Mouse (Mus musculus) c-Kit-positive CD71-positive TER-119-positive erythroid progenitor cells, embryonic 14.5 days (primary cell): ENCODE results near the gene Gm20388.
"Not testable (repeated sequence)": the region's sequence is repeated elsewhere in the genome, so short reads cannot be mapped to it uniquely, and the experiment has no call there.

Source experiments
- DNase-seq: peaks from one replicate; pipeline ENCODE4 v3.0.0-alpha.2; 2013; ENCODE audit warnings: low spot score

Gm20388 gene

GRCm38 (mm10) chr8:121577751-121578675, 1667.4 kb downstream of the Gm20388 start:
- no peak for DNase-seq

GRCm38 (mm10) chr8:121578676-121579451, 1668.2 kb downstream of the Gm20388 start, which contains the start of gene Fbxo31:
Gene Fbxo31 (minus strand): TSS chr8:121578806.
- peak; percentile 95 for DNase-seq

DNA sequence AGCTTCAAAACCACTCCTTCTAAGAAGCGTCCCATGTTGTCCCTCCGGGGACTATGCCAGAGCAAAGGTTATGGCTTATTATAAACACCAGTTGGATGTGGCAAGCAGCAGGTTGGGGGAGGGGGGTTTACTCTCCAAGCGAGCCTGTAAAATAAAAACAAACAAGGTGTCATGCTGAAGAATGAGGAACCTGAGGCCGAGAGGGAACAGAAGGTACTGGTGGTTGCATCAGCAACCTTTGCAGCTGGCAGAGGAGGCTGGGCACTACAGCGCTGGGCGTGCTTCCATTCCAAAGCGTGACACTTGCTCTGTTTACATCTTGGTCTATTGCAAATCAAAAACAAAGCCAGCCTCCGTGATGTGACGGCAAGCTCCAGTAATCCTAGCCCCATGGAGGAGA, 1669.8 kb downstream of the Gm20388 start:
- DNase-seq = no peak

DNA sequence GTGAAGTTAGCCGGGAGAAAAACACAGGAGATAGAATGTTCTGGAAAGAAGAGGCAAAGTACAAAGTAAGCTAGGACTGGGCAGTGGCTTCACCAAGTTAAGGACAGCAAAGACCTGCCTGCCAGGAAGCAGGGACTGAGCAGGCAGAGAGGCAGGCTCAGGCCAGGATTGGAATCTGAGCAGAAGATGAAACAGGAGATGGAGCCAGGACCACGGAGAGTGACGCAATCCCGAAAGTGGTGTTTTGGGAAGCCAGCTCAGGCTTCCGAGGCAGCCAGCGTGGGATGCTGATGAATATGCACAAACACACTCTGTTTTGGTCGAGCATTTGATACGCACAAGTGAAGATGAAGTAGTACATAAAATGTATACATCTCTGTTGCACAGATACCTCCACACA, 1673.0 kb downstream of the Gm20388 start:
- DNase-seq = no peak

DNA sequence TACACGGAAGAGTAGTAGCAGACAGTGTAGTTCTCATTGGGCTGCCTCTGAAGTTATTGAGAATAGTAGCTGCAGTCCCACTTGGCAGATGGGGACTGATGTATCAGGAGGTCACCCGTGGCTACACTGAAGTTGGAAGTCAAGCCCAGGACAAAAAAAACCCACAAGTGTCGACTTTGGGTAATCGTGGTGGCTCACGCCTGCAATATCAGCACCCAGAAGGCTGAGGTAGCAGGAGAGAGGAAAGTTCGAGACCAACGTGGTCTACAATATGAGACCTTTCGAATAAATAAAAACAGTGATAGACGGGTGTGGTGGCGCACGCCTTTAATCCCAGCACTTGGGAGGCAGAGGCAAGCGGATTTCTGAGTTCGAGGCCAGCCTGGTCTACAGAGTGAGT, 1674.1 kb downstream of the Gm20388 start:
- no peak for DNase-seq

GRCm38 (mm10) chr8:121585159-121585825, 1674.7 kb downstream of the Gm20388 start:
- DNase-seq = peak; percentile 99

DNA sequence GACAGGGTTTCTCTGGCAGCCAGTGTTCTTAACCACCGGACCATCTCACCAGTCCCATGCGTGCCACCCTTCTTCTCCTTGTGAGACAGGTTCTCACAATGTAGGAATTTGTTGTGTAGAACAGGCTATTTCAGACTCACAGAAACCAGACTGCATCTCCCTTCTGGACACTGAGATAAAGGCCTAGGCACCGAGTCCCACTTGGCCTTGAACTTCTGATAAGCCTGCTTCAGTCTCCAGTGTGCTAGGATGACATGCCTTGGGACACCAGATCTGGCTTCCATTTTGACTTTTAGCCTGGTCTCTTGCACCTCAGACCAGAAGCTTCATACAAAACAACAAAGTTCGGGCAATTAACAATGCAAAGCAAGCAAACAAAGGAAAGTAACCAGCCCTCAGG, 1678.1 kb downstream of the Gm20388 start:
- DNase-seq = peak; percentile 86

GRCm38 (mm10) chr8:121589205-121589726, 1678.6 kb downstream of the Gm20388 start:
- DNase-seq = peak; percentile 63

- peak; percentile 91 for DNase-seq
Observed at GRCm38 (mm10) chr8:121590203-121591177, 1679.8 kb downstream of the Gm20388 start, which contains the start of gene Map1lc3b. Gene Map1lc3b (plus strand): TSS chr8:121590361.

DNA sequence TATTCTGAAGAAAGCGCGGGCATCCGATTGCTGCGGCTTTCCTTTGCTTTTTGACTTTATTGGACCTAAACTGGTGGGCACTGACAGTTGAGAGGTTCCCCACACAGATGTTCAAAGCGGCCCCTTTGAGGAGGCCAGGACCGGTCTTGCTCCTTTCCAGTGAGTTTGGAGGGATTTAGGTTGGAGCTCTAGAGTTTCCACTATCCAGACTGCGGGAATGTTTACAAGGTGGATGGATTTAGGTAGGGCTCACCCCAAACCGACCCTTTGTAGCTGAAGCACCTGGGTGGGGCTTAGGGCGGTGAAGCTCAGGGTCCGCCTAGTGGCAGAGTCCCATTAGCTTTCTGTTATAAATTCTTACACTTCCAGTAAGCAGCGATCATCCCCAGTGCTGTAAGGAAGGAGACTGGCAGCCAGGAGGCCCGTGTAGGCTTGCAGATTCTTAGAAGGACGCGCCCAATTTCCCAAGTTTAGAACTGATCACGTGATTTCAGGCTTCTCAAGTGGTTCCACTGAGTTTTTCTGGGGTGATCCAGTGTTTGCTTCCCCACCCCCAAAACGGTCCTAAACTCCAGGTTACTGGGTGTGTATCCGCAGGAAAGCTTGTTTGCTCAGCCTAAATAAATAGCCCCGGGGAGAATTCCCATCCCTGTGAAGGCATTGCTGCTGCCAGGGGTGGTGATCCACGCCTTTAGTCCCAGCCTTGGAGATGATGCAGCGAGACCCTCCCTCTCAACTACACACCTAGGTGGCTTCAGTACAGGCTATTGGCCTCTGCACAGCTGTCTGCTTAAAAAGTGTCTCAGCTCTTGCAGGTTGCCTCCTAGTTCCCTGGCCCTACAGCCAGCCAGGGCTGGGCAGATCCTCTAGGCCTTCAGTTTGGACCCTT, 1680.8 kb downstream of the Gm20388 start:
- peak; percentile 76 for DNase-seq

DNA sequence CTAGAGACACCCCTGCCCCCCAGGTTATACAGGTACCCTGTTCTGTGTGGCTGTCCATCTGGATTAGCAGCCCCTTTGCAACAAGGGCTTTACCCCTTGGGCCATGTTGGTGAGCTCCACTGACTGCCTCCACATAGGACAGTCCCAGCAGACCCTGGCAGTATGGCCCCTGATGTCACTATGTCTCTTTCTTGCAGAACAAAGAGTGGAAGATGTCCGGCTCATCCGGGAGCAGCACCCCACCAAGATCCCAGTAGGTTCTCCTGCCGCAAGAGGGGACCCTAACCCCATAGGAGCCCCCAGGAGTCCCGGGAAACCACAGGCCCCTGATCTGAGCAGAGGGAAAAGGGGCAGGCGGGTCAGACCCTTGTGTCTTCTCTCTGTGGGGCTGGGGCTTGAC, 1682.7 kb downstream of the Gm20388 start:
- no peak for DNase-seq

DNA sequence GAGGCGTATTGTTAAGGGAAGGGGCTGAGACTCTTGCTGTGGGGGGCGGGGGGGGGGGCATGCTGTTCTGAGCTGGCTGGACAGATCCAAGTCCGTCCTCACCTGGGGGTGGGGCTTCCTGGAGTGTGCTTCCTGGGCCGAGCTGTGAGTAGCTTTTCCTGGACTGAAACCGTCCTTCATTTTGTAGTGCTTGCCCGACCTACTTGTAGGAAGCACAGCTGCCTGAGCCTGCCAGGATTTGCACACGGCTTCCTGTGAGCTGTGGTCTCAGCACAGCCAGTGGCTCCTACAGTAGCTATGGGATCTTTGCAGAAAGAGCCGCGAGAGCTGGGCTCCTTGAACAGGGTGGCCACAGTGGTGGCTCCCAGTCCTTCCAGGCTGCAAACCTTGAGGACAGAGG, 1683.3 kb downstream of the Gm20388 start:
- no peak for DNase-seq

DNA sequence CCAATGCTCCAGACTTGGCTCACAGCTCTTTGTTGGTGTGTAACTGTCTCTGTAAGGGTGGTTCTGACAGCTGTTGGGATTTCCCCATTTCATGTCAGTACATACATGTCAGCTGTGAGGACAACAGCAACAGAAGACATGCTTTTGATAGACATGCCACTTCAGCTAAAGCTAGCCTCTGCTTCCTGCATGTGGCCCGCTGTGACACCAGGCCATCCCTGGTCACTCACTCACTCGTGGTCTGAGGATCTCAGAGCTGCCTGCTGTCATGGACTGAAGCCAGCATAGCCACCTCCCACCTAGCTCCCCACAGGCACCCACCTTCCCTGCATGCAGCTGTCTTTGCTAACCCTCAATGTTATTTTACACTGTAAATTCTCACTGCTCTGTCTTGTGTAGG, 1686.9 kb downstream of the Gm20388 start:
- DNase-seq = not testable (repeated sequence)

DNA sequence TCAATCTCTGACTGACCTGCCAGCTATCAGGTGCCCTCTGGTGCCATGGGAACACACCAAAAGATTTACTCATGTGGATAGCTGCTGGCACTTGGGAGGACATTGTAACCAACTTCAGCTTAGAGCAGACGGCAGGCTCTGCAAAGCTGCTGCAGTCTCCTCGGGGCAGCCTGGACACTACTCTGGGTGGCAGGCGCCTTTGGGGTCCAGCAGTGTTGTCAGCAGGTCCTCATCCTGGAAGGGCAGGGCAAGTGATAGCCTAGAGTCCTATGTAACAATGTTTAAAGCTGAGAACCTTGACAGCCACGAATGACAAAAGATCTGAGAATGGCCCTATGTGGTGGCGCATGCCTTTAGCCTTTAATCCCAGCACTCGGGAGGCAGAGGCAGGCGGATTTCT, 1687.5 kb downstream of the Gm20388 start:
- DNase-seq = no peak

DNA sequence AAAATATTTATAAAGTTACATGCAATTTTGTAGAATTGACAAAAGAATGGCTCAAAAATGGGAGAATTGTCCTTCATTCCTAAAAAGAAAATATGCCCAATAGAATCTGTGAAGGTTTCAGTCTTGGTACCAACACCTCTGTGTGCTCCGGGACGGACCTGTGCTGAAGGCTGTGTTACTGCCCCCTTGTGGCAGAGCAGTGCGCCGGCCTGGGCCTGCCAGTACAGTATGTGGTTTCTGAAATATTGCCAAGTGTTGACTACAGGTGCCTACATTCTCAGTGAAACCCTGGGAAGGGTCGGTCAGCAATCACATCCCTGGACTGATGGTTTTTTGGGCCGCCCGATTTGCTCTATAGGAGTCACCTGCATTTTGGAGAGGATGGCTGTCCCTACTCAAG, 1688.3 kb downstream of the Gm20388 start:
- DNase-seq = peak; percentile 63

GRCm38 (mm10) chr8:121599842-121600241, 1689.2 kb downstream of the Gm20388 start:
- DNase-seq = no peak

- no peak for DNase-seq
Observed at GRCm38 (mm10) chr8:121602411-121602810, 1691.8 kb downstream of the Gm20388 start.

GRCm38 (mm10) chr8:121602860-121603259, 1692.2 kb downstream of the Gm20388 start:
- peak; percentile 52 for DNase-seq

DNA sequence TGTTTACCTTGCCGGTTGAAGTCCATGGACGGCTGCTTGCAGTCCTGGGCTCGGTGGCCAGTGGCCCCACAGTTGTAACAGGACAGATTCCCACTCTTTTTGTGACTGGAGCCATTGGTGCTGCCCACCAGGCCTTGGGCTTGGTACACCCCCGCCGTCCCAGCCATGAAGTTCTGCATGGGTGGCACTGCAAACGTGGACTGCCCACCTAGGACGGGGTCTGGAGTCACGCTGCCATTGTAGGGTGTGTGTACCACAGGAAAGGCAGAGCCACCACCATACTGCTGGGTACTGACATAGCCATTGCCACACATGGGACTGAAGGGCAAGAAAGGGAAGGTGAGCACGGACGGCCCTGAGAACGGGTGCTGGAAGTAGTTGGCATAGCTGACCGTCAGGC, 1693.2 kb downstream of the Gm20388 start:
- no peak for DNase-seq

- DNase-seq = no peak
Observed at GRCm38 (mm10) chr8:121607661-121608060, 1697.0 kb downstream of the Gm20388 start.
